Mouse (Mus musculus) heart, embryonic 11.5 days (tissue): ENCODE measurements around the gene Dmac2. TPM values are rescaled to one million over a fixed set of nuclear protein-coding genes. Genes with fewer than 3 reads are reported as not detected.

Source experiments
- ATAC-seq: fragments of 200-750 bp; cut with Nextera tagmentation; replicated peaks from 2 replicates; pipeline ENCODE4 v1.8.0; 2017; ENCODE audit warnings: moderate library complexity; ENCODE audit not compliant: insufficient number of reproducible peaks, low FRiP score, low TSS enrichment
- H3K27ac ChIP-seq: fragments of 300-500 bp; sonication (generic); 2 replicates; pipeline ENCODE4 v1.5.1; 2014; ENCODE audit warnings: mild to moderate bottlenecking, low read depth, low read length
- H3K27me3 ChIP-seq: fragments of 300-500 bp; sonication (generic); 2 replicates; pipeline ENCODE4 v1.6.1; 2014; ENCODE audit warnings: mild to moderate bottlenecking, low read length, mixed read lengths; ENCODE audit not compliant: control insufficient read depth, insufficient read depth
- H3K36me3 ChIP-seq: fragments of 300-500 bp; sonication (generic); 2 replicates; pipeline ENCODE4 v1.6.1; 2014; ENCODE audit warnings: mild to moderate bottlenecking, low read length, moderate library complexity, mixed read lengths; ENCODE audit not compliant: control insufficient read depth, insufficient read depth
- H3K4me1 ChIP-seq: fragments of 300-500 bp; sonication (generic); 2 replicates; pipeline ENCODE4 v1.6.1; 2014; ENCODE audit warnings: low read length; ENCODE audit not compliant: control insufficient read depth, insufficient read depth
- H3K4me2 ChIP-seq: fragments of 300-500 bp; sonication (generic); 2 replicates; pipeline ENCODE4 v1.6.1; 2014; ENCODE audit warnings: mild to moderate bottlenecking, moderate library complexity
- H3K4me3 ChIP-seq: fragments of 300-500 bp; sonication (generic); 2 replicates; pipeline ENCODE4 v1.5.1; 2014; ENCODE audit warnings: low read depth, low read length
- H3K9ac ChIP-seq: fragments of 300-500 bp; sonication (generic); 2 replicates; pipeline ENCODE4 v1.6.1; 2014; ENCODE audit warnings: mild to moderate bottlenecking, low read depth, low read length, moderate library complexity
- H3K9me3 ChIP-seq: fragments of 300-500 bp; sonication (generic); replicated peaks from 2 replicates; pipeline ENCODE4 v1.6.1; 2016; ENCODE audit warnings: low read length; ENCODE audit not compliant: control insufficient read depth
- WGBS: fragments of 180-500 bp; shearing (Covaris S2); extraction: QIAGEN DNeasy Blood & Tissue Kit; methylation state at CpG from one replicate; pipeline ENCODE4 v1.1.7; 2014; ENCODE audit not compliant: insufficient replicate concordance; 5-methylcytosine and 5-hydroxymethylcytosine counted together
- polyA plus RNA-seq: library from polyadenylated mRNA; unstranded; fragments of >200 nt; fragmentation: Nextera tagmentation; extraction: Ambion mirVana; gene quantifications from 2 replicates; pipeline ENCODE4 v1.2.1, GENCODE M21; 2014

Dmac2 gene
- polyA plus RNA-seq, 1 experiment from 2014 or later = 60.3 TPM

- H3K27ac ChIP-seq = no peak overlapping the region
- no peaks in the 10 kb centered on the region for H3K27me3 ChIP-seq
- WGBS = 32% methylated on average over 6 of the region's 6 CpGs
- ATAC-seq = no peak
- H3K36me3 ChIP-seq = no peaks in the 10 kb centered on the region
- no peaks in the 10 kb centered on the region for H3K9me3 ChIP-seq
- no peak overlapping the region for H3K4me2 ChIP-seq
- H3K9ac ChIP-seq = no peak overlapping the region
- H3K4me3 ChIP-seq = no peak overlapping the region
- H3K4me1 ChIP-seq = no peaks in the 10 kb centered on the region
Measured at GRCm38 (mm10) chr7:25610056-25610455, 9.2 kb upstream of the Dmac2 start.

- no peak overlapping the region for H3K4me2 ChIP-seq
- WGBS = 43% methylated on average over 7 of the region's 7 CpGs
- no peaks in the 10 kb centered on the region for H3K4me1 ChIP-seq
- no peaks in the 10 kb centered on the region for H3K27me3 ChIP-seq
- no peak overlapping the region for H3K4me3 ChIP-seq
- no peak overlapping the region for H3K27ac ChIP-seq
- ATAC-seq = no peak
- H3K36me3 ChIP-seq = no peaks in the 10 kb centered on the region
- no peak overlapping the region for H3K9ac ChIP-seq
- no peaks in the 10 kb centered on the region for H3K9me3 ChIP-seq
Measured at GRCm38 (mm10) chr7:25611501-25611900, 7.7 kb upstream of the Dmac2 start.

- Histone ChIP-seq H3K4me2 (no peak overlapping the region), H3K9me3 (no peaks in the 10 kb centered on the region), H3K27me3 (no peaks in the 10 kb centered on the region), H3K27ac (no peak overlapping the region), H3K4me1 (no peaks in the 10 kb centered on the region), H3K4me3 (no peak overlapping the region), H3K9ac (no peak overlapping the region), H3K36me3 (no peaks in the 10 kb centered on the region)
- WGBS = 85% methylated on average over 5 of the region's 5 CpGs
- ATAC-seq = no peak
Measured at GRCm38 (mm10) chr7:25614086-25614485, 5.1 kb upstream of the Dmac2 start.

DNA sequence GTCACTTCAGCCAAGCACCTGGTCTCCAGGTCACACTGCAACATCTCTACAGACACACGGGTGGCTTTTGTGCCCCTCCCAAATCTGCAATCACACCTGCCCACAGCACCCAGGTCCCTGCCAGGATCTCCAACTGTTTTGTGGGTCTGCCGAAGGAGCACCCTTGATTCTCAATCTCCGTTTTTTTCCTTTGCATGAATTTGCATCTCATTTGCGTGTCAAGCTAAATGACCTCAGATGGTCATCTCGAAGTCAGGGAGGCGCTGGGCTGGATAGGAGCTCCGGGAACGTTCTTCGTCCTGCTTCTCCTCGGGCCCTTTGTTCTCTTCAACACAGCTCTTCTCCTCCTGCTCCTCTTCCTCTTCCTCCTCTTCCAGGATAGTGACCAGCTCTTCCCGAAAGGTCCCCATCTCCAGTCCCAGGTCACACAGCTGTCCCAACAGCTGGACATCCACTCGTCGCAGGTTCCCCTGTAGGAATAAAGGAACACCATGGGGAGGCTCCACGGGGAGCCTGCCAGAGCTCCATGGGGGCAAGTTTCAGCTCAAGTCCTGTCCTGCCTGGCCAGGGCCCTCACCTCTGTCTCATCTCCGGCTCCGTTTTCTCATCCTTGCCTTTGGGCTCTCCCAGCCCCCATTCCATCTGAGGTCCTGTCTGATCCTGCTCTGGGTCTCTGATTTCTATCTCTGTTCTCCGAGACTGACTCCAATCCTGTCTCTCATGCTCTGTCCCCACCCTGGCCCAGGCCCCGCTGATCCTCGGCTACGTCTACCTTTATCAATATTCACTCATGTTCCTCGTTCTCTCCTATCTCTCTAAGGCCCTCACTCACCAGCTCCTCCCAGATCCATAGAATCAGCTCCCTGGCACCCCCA is 4.1 kb upstream of the Dmac2 start:
- 62% methylated on average over 21 of the region's 21 CpGs for WGBS
- H3K36me3 ChIP-seq = no peaks in the 10 kb centered on the region
- peaks cover 4% of the 10 kb centered on the region; the same call in 1 of the 2 replicates for H3K4me1 ChIP-seq
- no peak overlapping the region for H3K9ac ChIP-seq
- H3K9me3 ChIP-seq = no peaks in the 10 kb centered on the region
- ATAC-seq = no peak
- no peak overlapping the region for H3K4me2 ChIP-seq
- no peaks in the 10 kb centered on the region for H3K27me3 ChIP-seq
- H3K27ac ChIP-seq = no peak overlapping the region
- H3K4me3 ChIP-seq = no peak overlapping the region

- H3K9ac ChIP-seq = no peak within 1 kb of the TSS
- no peak for ATAC-seq
- H3K4me1 ChIP-seq = peaks cover 5% of the 10 kb centered on the region; the same call in 1 of the 2 replicates
- H3K4me2 ChIP-seq = no peak within 1 kb of the TSS
- no peak within 1 kb of the TSS for H3K27ac ChIP-seq
- no peaks in the 10 kb centered on the region for H3K27me3 ChIP-seq
- no peak within 1 kb of the TSS for H3K4me3 ChIP-seq
- H3K36me3 ChIP-seq = no peaks in the 10 kb centered on the region
- no peaks in the 10 kb centered on the region for H3K9me3 ChIP-seq
- 74% methylated on average over 5 of the region's 5 CpGs for WGBS
Measured at GRCm38 (mm10) chr7:25615706-25616011, 3.6 kb upstream of the Dmac2 start, which contains the start of gene Erich4. Gene Erich4, minus strand, starts transcription at chr7:25615892.

- H3K27ac ChIP-seq = no peak overlapping the region
- no peaks in the 10 kb centered on the region for H3K9me3 ChIP-seq
- no peak overlapping the region for H3K4me2 ChIP-seq
- no peaks in the 10 kb centered on the region for H3K27me3 ChIP-seq
- 77% methylated on average over 10 of the region's 10 CpGs for WGBS
- no peaks in the 10 kb centered on the region for H3K36me3 ChIP-seq
- no peak overlapping the region for H3K4me3 ChIP-seq
- no peak for ATAC-seq
- peaks cover 5% of the 10 kb centered on the region; the same call in 1 of the 2 replicates for H3K4me1 ChIP-seq
- H3K9ac ChIP-seq = no peak overlapping the region
Measured at GRCm38 (mm10) chr7:25617376-25618160, 1.6 kb upstream of the Dmac2 start.

- Histone ChIP-seq H3K27ac (no peak overlapping the region), H3K27me3 (no peaks in the 10 kb centered on the region), H3K9ac (peak overlapping the region; percentile 85), H3K4me1 (peaks cover 9% of the 10 kb centered on the region), H3K4me2 (peak overlapping the region; percentile 73), H3K4me3 (peak overlapping the region; percentile 80), H3K36me3 (no peaks in the 10 kb centered on the region), H3K9me3 (no peaks in the 10 kb centered on the region)
- ATAC-seq = no peak
- 14% methylated on average over 5 of the region's 5 CpGs for WGBS
Measured at GRCm38 (mm10) chr7:25619722-25619991, 443 bp downstream of the Dmac2 start.

DNA sequence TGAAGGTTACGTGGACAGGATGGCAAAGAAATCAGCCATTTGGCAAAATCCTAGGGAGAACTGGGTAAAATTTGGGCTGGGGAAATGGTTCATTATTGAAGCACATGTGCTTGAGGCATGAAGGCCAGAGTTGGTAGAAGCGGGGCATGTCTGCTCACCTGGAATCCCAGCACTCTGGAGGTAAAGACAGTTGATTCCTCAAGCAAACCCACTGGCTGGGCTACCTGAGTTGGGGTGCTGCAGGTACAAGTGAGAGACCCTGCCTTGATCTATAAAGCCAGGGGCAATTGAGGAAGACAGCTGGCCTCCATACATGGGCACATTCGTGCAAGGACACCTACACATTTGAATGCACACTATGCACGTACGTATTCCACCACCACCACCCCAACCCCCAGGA is 887 bp downstream of the Dmac2 start:
- no peaks in the 10 kb centered on the region for H3K9me3 ChIP-seq
- no peak for ATAC-seq
- 0 out of 2 replicates have a peak, but pooled peaks cover 2% of the 10 kb centered on the region for H3K36me3 ChIP-seq
- H3K4me1 ChIP-seq = peaks cover 11% of the 10 kb centered on the region
- peak overlapping the region; percentile 73 for H3K4me2 ChIP-seq
- H3K4me3 ChIP-seq = peak overlapping the region; percentile 80
- H3K27ac ChIP-seq = no peak overlapping the region
- no peaks in the 10 kb centered on the region for H3K27me3 ChIP-seq
- 90% methylated on average over 5 of the region's 5 CpGs for WGBS
- H3K9ac ChIP-seq = peak overlapping the region; percentile 85; the same call in 1 of the 2 replicates
